Mouse (Mus musculus): ENCODE results near the gene Neurl1b.

Neurl1b gene

DNA sequence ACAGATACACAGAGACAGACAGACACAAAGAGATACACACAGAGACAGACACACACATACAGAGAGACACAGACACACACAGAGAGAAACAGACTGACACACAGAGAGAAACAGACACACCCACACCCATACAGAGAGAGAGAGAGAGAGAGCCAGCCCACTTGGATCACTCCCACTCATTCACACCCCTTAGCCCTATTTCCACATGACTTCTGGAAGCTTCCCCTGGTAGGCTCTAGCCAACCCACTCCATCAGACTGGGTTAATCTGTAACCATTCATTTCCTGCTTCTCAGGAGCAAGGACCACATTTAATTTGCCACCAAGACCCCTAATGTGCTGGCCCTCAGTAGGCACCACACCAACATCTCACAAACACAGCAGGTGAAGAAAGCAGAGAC is 42.9 kb downstream of the Neurl1b start:
- DNase-seq = no peak

DNA sequence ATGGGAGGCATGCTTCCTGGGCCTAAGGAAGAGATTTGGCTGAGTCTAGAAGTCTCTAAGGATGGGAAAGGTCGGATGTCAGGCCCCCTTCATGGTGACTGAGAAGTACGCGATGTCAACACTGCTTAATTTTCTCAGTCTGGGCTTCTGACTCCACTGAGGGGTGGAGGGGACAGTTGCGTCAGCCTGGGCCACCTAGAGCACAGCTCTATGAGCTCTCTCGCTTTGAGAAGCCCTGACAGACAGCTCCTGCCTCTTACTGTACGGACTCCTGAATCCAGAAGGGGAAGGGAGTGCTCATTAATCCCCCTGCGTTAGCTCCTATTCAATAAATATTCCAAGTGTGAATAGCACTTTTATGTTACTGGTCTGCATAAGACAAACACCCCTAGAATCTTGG is 43.4 kb downstream of the Neurl1b start:
- no peak for DNase-seq

DNA sequence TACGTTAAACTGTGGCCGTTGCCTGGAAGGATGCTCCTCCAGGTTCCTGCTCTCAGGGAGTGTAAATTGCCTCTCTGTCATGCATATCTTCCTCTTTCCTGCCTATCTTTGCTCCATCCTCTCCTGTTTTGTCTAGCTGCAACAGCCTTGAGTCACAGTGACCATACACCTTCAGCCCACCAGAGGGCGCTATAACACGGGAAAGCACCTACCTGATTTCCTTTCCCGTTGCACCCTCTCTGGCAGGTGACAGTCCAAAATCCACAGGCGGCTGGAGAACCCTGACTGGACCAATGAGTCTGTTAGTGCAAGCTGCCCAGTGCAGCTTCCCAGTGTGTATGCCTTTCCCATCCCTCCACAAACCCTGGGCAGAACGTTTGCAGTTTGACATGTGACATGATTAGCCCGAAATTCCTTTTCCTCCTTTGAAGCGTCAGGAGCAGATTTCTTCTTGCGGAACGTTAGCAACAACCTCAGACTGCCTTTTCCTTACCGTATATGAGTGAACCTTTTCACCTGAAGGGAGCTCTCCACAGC is 48.1 kb downstream of the Neurl1b start:
- peak; percentile 88 to 89 for DNase-seq

DNA sequence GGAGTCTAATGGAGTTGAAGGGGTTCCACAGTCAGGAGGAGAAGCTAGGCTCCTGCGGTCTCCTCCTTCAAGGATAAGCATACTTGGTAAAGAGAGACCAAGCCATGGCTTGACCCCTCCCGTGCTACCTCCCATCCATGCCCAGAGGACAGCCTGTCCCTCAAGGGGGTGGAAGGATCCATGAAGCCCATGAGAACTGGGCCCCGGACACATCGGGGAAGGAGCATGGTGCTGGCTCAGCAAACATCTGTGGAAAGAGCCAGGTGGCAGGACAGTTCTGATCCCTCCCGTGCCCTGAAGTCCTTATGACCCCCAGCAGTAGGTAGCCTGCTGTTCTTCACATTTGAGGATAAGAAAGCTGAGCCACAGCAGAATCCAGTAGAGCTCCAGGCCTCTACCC is 48.8 kb downstream of the Neurl1b start:
- DNase-seq = no peak

DNA sequence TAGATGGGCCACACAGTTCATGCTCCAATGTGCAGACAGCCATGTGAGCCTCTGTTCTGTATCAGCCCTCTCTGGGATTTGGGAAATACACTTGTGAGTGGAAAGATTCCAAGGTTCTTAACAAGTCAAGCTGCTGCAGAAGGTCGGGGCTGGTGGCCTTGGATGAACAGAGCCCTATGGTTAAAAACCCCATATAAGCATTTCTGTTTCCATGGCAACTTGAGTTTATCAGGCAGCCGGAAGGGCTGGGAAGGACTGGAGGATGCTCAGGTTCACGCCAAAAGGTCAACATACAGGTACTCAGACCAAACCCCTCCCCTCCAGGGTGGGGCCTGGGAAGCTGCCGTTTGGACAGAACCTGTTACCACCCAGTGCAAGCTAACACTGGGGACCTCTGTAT is 49.4 kb downstream of the Neurl1b start:
- DNase-seq = no peak

DNA sequence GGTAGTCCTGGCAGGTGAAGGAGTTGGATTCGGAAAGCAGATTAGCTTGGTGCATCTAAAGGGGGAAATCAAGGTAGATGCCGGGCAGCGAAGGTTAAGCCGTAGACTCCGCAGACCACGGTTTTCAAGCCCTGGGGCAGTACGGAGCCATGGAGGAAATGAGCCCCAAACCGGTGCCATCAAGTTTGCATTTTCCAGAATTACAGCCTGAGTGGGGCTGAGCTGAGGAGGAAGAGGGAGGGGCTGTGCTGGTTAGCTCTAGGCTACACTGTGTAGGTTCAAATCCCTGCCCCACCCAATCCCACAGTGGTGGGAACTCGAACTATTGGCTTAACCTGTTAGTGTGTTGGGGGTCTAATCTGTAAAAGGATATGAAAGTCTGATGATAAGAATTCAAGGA is 49.9 kb downstream of the Neurl1b start:
- DNase-seq = no peak

DNA sequence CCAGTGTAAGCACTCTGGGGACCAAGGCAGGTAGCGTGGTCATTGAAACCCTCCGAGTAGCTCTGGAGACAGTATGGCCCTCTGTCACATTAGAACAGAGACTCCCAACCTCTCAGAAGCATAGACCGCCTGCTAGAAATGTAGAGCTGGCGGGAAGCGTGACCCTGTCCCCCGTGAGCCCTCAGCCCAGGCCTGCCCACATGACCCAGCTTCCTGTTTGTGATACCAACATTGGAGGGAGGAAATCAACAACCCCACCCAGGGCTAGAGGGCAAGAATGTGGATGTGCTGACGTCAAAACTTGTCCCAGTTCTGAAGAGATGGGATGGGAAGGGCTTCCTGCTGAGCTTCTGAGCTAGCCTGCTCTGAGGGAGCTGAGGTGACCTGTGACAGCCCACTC is 50.3 kb downstream of the Neurl1b start:
- DNase-seq = no peak

DNA sequence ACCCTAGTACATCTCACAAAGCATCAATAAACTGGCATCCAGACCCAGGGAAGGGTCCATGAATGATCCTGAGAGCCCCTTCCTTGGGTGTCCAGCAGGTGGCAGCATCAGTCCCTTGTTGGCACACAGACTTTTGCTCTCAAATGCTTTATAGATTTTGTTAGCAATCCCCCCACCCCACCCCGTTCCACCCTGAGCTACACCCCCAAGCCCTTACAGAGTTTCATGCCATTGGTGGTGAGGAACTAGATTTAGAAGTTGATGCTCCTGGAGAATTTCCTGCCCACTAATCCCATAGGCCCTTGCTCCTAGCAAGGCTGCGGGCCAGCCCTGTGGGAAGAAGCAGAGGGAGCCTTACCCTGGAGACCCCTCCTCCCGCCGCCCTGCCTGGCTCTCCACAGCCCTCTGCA is 52.1 kb downstream of the Neurl1b start:
- peak; percentile 75 to 87 for DNase-seq

DNA sequence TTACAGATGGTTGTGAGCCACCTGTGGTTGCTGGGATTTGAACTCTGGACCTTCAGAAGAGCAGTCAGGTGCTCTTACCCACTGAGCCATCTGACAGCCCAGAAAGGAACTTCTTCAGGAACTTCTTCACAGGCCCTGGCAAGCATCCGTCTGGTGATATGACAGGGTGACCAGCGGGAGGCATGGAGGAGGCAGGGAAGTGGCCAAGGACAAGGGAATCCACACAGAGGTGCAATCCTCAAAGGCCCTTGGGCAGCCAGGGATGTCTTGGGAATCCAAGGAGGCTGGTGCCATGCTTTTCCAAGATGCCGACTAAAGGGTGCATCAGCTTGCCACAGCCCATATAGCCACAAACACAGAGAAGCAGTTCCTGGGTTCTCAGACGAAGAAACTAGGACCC is 53.0 kb downstream of the Neurl1b start:
- no peak for DNase-seq

DNA sequence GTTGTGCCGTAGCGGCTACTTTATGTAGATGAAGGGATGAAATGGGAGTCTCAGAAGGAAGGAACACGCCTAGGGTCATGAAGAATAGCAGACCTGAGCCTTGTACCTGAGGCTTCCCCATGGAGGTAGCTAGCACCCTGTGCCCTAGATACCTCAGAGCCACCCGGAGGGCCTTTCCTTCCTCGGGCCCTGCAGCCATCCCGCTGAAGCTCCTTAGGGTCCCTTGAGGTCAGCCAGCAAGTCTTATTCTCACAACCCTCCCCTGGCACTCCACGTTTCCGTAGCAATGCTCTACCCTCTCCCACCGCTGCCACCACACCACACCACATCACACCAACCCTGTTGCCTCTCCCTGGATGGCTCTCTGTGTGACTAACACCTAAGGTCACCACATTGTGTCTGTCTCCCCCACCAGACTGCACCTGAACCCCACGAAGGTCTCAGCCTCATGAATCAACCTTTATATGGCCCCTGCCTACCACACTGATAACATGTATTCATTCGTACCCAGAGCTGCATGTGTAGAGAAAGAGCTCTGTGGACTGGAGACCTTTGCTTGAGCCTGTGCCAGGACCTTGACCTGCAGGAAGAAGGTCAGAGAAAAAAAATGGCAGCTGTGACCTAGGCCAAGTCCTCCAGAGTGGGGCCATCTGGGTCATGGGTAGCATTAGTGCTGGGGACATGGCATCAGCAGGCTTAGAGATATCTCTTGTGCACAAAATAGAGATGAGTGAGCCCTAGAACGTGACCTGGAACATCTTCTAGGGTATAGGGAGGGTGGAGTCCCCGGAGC is 53.7 kb downstream of the Neurl1b start:
- no peak for DNase-seq

DNA sequence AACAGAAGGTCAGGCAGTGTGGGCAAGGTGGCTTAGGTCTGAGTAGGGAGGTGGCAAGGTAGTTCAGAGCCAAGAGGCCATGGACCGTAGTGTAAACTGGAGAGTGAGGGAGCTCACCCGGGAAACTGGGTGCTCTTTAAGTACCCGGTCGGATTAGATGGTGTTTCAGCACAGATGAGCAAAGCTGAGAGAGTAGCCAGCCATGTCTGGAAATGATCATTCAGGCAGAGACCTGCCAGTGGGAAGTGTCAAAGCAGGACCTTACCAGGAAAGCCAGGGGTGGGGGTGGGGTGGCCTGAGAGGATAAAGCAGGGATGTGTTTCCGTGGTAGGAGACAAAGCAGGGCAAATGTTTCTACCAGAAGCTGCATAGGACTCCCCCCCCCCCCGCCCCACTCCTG is 62.2 kb downstream of the Neurl1b start:
- no peak for DNase-seq

DNA sequence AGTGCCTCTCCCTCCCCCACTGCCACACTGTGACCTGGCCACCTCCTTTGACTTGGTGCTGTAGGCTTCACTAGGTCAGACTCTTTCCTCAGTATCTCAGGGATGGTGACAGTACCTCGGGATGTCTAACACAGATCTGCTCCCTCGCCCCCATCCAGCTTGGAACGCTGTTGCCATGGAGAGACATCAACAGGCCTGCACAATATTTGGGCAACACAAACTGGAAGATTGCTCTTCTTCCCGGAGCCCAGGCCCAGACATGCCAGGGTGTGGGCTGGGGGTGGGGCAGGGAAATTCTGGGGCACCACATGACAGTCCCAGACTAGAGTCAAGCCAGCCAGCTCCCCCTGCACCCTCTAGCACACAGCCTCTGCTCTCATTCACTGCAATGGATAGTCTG is 64.0 kb downstream of the Neurl1b start:
- DNase-seq = no peak

DNA sequence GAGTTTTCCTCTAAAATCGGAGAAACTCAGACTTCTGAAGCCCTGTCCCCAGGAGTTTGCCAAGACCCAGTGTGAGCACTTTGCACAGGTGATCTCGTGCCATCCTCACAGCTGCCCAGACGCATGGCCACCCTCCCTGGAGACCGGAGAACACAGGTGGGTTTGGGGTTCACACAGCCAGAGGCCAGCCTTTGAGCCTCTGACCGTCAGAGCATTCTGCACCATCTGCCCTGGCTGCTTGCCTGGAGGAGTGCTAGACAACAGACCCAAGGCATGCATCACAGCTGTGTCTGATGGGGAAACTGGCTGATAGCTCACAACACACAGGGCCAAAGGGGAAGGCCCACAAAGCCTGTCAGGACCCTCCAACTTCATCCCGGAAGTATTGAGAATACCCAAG is 65.0 kb downstream of the Neurl1b start:
- no peak for DNase-seq

DNA sequence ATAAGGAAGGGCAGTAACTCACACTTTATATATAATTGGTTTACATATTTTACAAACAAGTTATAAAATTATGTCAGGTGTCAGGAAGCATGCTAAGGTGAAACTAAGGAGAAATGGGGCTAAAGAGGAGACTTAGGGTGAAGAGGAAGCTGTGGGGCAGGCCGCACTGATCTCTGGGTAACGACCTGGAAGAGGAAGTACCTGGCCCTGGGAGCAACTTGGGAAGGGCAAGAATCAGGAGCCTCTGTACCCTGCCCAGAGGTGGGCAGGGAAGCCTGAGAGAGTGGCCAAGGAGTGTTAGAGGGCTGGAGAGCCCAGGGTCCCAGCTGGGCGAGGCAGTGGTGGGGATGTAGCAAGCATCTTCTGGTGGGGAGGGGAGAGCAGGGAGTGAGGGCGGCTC is 66.3 kb downstream of the Neurl1b start:
- no peak for DNase-seq

DNA sequence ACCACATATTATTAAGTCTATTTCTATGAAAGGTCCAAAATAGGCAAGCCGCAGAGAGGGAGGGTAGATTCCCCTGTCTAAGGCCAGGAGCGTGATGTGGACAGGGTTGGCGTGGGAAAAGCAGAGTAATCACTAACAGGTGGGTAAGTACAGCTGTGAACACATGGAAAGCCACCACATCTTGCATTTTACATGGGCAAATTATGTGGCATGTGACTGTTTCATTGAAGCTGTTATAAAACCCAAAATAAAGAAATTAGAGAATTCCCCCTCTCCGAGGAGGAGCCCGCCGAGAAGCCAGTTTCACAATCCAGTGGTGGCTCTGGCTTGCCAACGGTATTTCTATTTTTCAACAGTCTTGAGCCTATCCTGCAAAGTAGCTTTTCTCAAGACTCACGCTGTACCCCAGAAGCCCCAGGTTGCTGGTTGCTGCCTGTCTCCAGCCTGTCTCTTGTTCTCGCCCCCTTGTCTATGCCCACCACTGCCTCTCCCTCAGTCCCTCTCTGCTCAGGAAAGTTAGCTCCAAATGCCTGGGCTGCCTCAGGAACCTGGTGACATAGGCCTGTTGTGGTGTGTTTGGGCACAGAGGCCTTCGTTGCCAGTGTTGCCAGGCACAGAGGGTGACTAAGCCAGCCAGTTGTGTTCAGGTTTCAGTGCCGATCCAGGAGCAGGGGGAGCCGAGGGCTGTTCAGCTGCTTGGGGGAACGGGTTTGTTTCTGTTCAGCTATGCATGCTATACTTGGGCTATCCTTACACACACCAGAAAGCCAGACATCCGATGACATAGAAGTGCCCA is 70.2 kb downstream of the Neurl1b start:
- no peak for DNase-seq

DNA sequence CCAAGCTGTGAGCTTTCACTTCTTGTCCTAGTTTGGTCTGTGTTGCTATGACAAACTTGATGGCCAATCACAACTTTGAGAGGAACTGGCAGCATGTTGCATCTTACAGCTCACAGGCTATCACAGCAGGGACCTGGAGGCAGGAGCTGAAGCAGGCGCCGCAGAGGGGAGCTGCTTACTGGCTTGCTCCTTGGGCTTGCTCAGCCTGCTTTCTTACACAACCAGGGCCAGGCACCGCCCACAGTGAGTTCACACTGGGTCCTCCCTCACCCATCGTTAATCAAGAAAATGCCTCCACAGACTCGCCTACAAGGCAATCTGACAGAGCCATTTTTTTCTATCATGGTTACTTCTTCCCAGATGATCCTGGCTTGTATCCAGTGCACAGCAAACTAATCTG is 72.6 kb downstream of the Neurl1b start:
- no peak for DNase-seq

DNA sequence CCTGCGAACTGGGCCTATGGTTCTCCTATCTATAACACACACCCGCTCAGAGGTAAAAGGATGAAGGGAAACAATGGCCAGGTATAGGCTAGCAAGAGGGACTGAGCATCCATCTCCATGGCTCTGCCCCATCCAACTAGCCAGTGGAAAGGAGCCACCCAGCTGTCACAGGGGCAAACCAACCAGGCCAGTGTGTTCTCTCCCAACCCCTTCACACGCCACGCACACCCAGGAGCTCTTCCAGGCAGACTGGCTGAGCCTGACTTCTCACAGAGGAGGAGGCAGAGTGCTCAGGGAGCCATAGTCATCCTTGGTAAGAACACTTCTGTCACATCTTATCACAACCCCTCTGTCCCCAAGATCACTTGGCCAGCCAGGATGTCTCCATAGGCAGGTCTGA is 73.3 kb downstream of the Neurl1b start:
- DNase-seq = no peak

DNA sequence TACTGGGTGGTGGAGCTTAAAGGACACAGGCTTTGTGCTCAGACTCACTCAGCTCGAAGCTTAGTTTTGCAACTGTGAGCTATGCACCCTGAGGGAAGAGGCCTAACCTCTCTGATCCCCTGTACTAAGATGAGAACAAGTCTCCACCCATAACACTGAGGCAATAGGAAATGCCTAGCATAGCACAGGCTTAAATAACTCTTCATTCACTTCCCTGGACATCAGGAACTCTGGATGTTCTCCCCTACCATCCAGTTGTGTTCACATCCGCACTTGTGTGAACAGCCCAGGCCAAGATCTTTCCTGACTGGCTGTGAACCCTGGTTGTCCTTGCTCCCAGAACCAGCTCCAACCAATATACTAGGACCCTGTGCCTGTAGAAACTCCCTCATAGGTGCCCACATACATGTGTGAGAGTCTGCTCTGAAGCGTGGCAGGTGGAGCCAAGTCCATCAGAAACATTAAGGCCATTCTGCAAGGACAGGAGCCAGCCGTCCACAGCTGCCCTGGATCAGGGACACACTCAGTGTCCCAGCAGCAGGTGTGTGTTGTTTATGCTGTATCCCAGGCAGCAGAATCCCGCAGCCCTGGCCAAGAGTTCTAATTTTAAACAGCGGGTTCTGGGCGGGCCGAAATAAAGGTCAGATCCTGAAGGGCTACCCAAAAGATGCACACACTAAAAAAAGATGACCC is 74.2 kb downstream of the Neurl1b start:
- no peak for DNase-seq

DNA sequence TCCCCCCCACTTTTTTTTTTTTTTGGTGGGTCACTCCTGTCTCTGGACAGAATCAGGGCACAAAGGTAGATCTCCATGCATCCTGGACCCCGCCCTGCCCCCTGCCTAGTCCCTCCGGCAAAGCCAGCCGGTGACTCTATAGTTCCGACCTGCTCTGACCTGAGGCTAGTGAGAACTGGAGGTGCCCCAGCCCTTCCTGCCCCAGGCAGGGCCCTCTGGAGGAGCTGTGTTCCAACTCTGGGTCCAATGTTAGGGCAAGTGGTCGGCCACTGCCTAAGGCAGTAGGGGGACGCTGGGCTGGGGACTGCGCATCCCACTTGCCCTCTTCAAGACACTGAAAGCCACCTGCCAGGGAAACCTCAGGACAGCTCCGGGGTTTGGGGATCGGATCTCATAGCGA is 75.4 kb downstream of the Neurl1b start:
- DNase-seq = no peak

DNA sequence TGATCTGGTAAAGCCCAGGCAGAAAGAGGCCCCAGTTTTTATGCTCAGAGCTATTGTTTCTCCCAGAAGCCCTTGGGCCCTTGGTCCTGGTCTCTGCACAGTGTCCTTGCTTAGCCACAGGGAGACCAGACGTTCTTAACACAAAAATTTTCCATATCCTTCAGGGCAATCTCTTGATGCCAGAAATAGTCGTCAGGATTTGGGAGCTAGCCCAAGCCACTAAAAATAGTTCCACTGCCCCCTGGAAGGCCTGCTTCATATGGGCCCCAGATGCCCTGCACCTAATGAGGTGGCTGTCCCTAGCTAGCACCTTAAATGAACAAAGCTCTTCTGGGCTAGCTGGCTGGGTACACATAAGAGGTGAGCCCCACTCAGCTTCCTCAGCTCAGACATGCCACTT is 76.3 kb downstream of the Neurl1b start:
- peak; percentile 36 to 44 for DNase-seq

DNA sequence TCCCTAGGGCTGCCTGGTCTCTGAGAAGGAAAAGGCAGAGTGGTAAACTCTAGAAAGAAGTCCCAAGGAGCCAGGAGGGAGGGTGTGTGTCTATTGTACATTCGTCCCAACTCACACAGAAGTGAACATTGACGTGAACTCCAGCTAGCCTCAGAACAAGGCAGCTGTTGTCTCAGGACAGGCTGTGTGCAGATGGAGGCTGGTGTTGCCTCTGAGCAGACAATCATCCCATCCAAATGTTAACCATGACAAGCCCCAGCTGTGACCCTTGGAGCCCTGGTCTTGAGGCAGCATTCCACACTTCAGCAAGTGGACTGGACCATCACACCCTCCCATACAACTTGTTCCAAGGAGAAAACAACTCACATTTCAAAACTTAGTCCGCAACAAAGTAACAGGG is 77.6 kb downstream of the Neurl1b start:
- DNase-seq = no peak

DNA sequence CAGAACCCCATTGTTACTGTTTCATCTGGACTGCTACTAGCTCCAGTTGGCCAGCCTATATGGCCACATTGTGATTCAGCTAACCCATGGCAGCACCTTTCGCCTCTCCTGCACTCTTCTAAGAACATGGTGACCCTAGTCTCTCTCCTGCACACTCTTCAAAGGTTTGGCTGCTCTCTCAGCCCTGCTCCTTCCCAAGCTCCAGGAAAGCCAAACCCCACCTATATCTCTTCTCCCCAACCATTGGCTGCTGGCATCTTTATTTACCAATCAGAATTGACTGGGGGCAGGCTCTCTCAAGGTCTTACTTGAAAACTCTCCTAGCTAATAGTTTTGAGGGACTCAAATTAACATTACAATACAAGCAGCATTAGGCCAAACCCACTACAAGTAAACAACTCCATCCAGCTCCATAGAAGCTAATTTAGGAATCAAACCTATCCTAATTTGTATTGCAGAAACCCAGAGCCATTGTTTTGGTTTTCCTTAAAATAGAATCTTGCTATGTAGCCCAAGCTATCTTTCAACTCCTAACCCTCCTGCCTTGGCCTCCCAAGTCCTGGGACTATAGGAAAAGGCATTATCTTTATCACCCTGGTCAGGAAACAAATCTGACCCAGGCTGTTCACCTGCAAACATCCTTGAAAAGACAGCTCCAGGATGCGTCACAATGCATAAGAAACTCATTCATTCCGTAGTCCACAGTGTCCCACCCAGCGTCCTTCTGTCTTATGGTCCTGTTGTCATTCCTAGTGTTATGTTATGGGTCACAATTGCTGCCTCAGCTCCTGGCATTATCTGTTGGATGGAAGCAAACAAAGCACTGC is 80.2 kb downstream of the Neurl1b start:
- DNase-seq = no peak
